Mouse (Mus musculus): ENCODE data around the gene Prop1. TPM values are rescaled to one million over a fixed set of nuclear protein-coding genes. Genes with fewer than 3 reads are reported as not detected.
A peak's percentile ranks its signal among the peaks of the same experiment; 100 is the strongest.

Prop1 gene
- total and polyA plus RNA-seq, 3 experiments = not detected

DNA sequence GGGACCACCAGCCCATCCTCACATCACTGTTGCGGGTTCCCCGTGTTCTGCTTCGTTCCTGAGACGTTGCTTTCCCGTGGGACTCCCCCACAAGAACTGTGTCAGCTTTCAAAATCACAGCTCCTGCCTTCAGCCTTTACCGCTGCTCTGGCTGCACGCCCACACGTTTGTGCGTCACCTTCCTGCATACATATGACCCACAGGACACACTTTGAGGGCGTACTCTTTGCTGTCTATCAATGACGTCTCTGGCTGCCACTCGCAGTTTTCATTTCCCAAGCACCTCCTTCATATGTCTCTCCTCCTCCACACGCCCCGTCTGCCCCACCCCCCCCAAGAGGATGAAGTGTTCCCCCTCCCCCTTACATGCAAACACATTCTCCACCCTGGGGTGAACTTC is 1.3 kb downstream of the Prop1 start:
- peaks cover 56% of the 10 kb centered on the region for H3K9me3 ChIP-seq (replicated peaks)
- H3K4me1 ChIP-seq (ENCODE audit: insufficient read depth, low read depth, low read length) = no peaks in the 10 kb centered on the region
- H3K27me3 ChIP-seq (ENCODE audit: insufficient read depth, low read length) = no peaks in the 10 kb centered on the region
- no peak for ATAC-seq (ENCODE audit: extremely low read depth, insufficient number of reproducible peaks, low FRiP score, poor library complexity, severe bottlenecking)
- no peak for DNase-seq (ENCODE audit: low spot score)
- no peak for TF ChIP-seq POLR2AphosphoS5 (IDR thresholded peaks at IDR 0.05; ENCODE audit: insufficient replicate concordance, low read depth, low read length)
- TF ChIP-seq GATA1 (IDR thresholded peaks at IDR 0.05; ENCODE audit: borderline replicate concordance, low read length) = no peak
- no peak for TF ChIP-seq TAL1 (conservative IDR thresholded peaks at IDR 0.05; ENCODE audit: low read depth, low read length)
- TF ChIP-seq GATA2 (IDR thresholded peaks at IDR 0.05; ENCODE audit: borderline replicate concordance, low read depth, low read length) = no peak
- no peak for TF ChIP-seq CTCF (IDR thresholded peaks at IDR 0.05; ENCODE audit: low read depth, low read length)
- H3K36me3 ChIP-seq (replicated peaks) = no peaks in the 10 kb centered on the region
- no peak overlapping the region for H3K4me3 ChIP-seq (ENCODE audit: low read depth, low read length)

DNA sequence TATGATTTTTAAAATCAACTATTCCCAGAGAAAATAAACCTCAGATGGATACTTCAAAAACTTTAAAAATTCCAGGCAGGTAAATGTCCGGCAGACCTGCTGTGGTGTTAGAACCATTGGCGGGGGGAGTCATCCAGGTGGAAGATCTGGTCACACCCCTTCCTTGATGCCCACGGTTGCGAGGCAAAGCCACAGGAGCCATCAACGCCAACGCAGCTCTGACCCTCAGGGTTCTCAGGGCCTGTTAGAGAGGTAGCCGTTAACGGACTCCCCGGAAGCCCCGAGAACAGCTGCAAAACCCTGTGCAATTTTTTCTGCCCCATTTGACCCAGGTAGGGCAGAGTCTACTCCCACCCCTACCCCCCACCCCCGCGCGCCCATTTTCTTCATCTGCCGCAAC is 10.1 kb downstream of the Prop1 start, which contains the start of gene 4933414I15Rik:
4933414I15Rik (minus strand) TSS at position 260 of the 400 bp plus-strand sequence.
- Histone ChIP-seq H3K36me3 (replicated peaks) (no peaks in the 10 kb centered on the region), H3K4me3 (ENCODE audit: low read depth, low read length) (no peak within 1 kb of the TSS), H3K27me3 (ENCODE audit: insufficient read depth, low read length) (no peaks in the 10 kb centered on the region), H3K4me1 (ENCODE audit: insufficient read depth, low read depth, low read length) (no peaks in the 10 kb centered on the region), H3K9me3 (replicated peaks) (peaks cover 29% of the 10 kb centered on the region)
- ATAC-seq (ENCODE audit: extremely low read depth, insufficient number of reproducible peaks, low FRiP score, poor library complexity, severe bottlenecking) (no peak), DNase-seq (ENCODE audit: low spot score) (no peak)
- no peak for TF ChIP-seq TAL1 (conservative IDR thresholded peaks at IDR 0.05; ENCODE audit: low read depth, low read length)
- no peak for TF ChIP-seq GATA1 (IDR thresholded peaks at IDR 0.05; ENCODE audit: borderline replicate concordance, low read length)
- no peak for TF ChIP-seq POLR2AphosphoS5 (IDR thresholded peaks at IDR 0.05; ENCODE audit: insufficient replicate concordance, low read depth, low read length)
- TF ChIP-seq GATA2 (IDR thresholded peaks at IDR 0.05; ENCODE audit: borderline replicate concordance, low read depth, low read length) = no peak
- no peak for TF ChIP-seq CTCF (IDR thresholded peaks at IDR 0.05; ENCODE audit: low read depth, low read length)

DNA sequence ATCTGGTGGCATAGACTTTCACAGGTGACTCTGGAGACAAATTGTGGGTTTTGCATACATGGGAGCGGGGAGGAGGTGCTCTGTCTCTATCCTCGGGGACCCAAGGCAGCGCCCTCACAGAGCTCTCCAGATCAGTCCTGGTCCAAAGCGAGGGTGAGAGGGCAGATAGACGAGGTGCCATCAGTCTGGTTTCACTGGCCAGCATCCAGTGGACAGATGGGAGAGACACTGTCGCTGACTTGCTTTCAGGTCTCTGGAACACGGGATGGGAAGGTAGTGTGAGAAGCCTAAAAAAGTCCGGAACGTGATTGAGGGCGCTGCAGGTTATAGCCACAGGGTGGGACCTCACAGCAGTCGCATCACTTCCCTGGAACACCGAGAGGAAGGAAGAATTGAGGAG is 11.2 kb downstream of the Prop1 start:
- no peak for TF ChIP-seq GATA2 (IDR thresholded peaks at IDR 0.05; ENCODE audit: borderline replicate concordance, low read depth, low read length)
- no peak for TF ChIP-seq TAL1 (conservative IDR thresholded peaks at IDR 0.05; ENCODE audit: low read depth, low read length)
- TF ChIP-seq GATA1 (IDR thresholded peaks at IDR 0.05; ENCODE audit: borderline replicate concordance, low read length) = no peak
- no peak for TF ChIP-seq CTCF (IDR thresholded peaks at IDR 0.05; ENCODE audit: low read depth, low read length)
- no peak for TF ChIP-seq POLR2AphosphoS5 (IDR thresholded peaks at IDR 0.05; ENCODE audit: insufficient replicate concordance, low read depth, low read length)
- DNase-seq (ENCODE audit: low spot score) = no peak
- H3K27me3 ChIP-seq (ENCODE audit: insufficient read depth, low read length) = no peaks in the 10 kb centered on the region
- no peak overlapping the region for H3K4me3 ChIP-seq (ENCODE audit: low read depth, low read length)
- H3K36me3 ChIP-seq (replicated peaks) = no peaks in the 10 kb centered on the region
- no peaks in the 10 kb centered on the region for H3K4me1 ChIP-seq (ENCODE audit: insufficient read depth, low read depth, low read length)
- no peak for ATAC-seq (ENCODE audit: extremely low read depth, insufficient number of reproducible peaks, low FRiP score, poor library complexity, severe bottlenecking)
- H3K9me3 ChIP-seq (replicated peaks) = peaks cover 36% of the 10 kb centered on the region

DNA sequence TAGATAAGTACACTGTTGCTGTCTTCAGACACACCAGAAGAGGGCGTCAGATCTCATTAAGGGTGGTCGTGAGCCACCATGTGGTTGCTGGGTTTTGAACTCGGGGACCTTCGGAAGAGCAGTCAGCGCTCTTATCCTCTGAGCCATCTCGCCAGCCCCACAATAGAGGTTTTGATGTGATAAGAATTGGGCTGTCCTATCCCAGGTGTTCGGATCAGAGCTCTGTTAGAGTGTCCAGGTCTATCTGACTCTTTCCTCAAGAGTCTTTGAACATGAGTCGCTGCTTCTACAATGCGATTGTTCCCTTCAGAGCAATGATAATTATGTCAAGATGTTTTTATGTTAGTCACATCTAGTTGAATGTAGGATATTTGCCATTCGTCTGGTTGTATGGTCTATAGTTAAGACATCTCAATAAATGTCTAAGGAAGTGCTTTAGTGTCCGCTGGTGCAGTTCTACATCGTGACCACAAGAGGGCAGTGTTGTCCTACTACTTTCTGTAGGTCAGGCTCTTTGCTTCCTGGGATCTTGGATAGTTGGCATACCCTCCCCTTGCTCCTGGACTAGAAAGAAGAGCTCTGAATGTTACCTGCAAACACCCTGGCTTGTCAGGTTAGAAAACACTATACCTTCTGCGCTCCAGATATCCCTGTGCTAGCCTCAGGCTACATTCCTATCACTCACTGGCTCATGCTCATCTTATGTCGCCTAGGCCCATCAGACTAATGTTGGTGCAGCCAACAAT is 13.8 kb downstream of the Prop1 start:
- no peaks in the 10 kb centered on the region for H3K27me3 ChIP-seq (ENCODE audit: insufficient read depth, low read length)
- TF ChIP-seq CTCF (IDR thresholded peaks at IDR 0.05; ENCODE audit: low read depth, low read length) (peak; percentile 64), GATA2 (IDR thresholded peaks at IDR 0.05; ENCODE audit: borderline replicate concordance, low read depth, low read length) (no peak)
- no peaks in the 10 kb centered on the region for H3K36me3 ChIP-seq (replicated peaks)
- no peak overlapping the region for H3K4me3 ChIP-seq (ENCODE audit: low read depth, low read length)
- DNase-seq (ENCODE audit: low spot score) (no peak), ATAC-seq (ENCODE audit: extremely low read depth, insufficient number of reproducible peaks, low FRiP score, poor library complexity, severe bottlenecking) (no peak)
- H3K4me1 ChIP-seq (ENCODE audit: insufficient read depth, low read depth, low read length) = no peaks in the 10 kb centered on the region
- peaks cover 46% of the 10 kb centered on the region for H3K9me3 ChIP-seq (replicated peaks)

DNA sequence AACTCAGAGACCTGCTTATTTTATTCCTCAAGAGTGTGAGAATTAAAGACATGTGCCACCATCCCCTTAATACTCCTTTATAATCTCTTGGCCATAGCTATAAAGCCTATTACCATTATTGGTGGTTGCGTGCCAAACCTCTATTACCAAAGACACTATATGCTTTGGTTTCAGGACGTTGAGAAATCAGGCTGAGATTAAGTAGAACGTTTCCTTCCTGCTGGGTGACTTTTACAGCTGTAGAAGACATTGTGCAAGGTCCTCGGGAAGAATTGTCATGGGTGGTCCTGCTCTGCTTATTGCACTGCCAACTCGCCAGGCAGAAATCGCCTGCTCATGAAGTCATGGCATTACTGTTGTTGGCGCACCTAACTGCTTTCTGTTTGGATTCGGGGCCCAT is 15.1 kb downstream of the Prop1 start:
- no peak for DNase-seq (ENCODE audit: low spot score)
- no peak for ATAC-seq (ENCODE audit: extremely low read depth, insufficient number of reproducible peaks, low FRiP score, poor library complexity, severe bottlenecking)
- no peaks in the 10 kb centered on the region for H3K4me1 ChIP-seq (ENCODE audit: insufficient read depth, low read depth, low read length)
- TF ChIP-seq TAL1 (conservative IDR thresholded peaks at IDR 0.05; ENCODE audit: low read depth, low read length) (no peak), GATA2 (IDR thresholded peaks at IDR 0.05; ENCODE audit: borderline replicate concordance, low read depth, low read length) (no peak), POLR2AphosphoS5 (IDR thresholded peaks at IDR 0.05; ENCODE audit: insufficient replicate concordance, low read depth, low read length) (no peak), GATA1 (IDR thresholded peaks at IDR 0.05; ENCODE audit: borderline replicate concordance, low read length) (no peak), CTCF (IDR thresholded peaks at IDR 0.05; ENCODE audit: low read depth, low read length) (no peak)
- no peaks in the 10 kb centered on the region for H3K27me3 ChIP-seq (ENCODE audit: insufficient read depth, low read length)
- H3K4me3 ChIP-seq (ENCODE audit: low read depth, low read length) = no peak overlapping the region
- no peaks in the 10 kb centered on the region for H3K36me3 ChIP-seq (replicated peaks)
- peaks cover 46% of the 10 kb centered on the region for H3K9me3 ChIP-seq (replicated peaks)

DNA sequence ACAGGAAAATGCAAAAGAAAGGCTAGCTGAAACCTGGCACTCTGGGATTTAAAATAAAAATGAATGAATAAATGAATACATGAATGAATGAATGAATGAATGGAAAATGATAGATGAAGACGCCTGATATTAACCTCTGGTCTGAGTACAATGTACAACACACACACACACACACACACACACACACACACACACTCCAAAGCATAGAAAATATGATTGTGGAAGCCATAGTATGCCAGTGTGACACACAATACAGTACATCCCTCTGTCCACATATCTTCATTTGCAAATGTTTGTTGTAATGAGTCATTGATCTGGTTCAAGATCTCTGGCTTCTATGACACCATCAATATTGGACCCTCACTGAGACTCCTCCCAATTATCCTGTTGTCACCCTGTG is 21.5 kb downstream of the Prop1 start:
- Histone ChIP-seq H3K27me3 (ENCODE audit: insufficient read depth, low read length) (no peaks in the 10 kb centered on the region), H3K9me3 (replicated peaks) (peaks cover 48% of the 10 kb centered on the region), H3K4me1 (ENCODE audit: insufficient read depth, low read depth, low read length) (no peaks in the 10 kb centered on the region), H3K36me3 (replicated peaks) (no peaks in the 10 kb centered on the region), H3K4me3 (ENCODE audit: low read depth, low read length) (no peak overlapping the region)
- no peak for TF ChIP-seq POLR2AphosphoS5 (IDR thresholded peaks at IDR 0.05; ENCODE audit: insufficient replicate concordance, low read depth, low read length)
- no peak for TF ChIP-seq GATA2 (IDR thresholded peaks at IDR 0.05; ENCODE audit: borderline replicate concordance, low read depth, low read length)
- TF ChIP-seq CTCF (IDR thresholded peaks at IDR 0.05; ENCODE audit: low read depth, low read length) = no peak
- ATAC-seq (ENCODE audit: extremely low read depth, insufficient number of reproducible peaks, low FRiP score, poor library complexity, severe bottlenecking) (no peak), DNase-seq (ENCODE audit: low spot score) (no peak)

All from G1E (cell line).